Mouse (Mus musculus) liver, embryonic 14.5 days (tissue): ENCODE measurements around the gene Gm12248. TPM values are rescaled to one million over a fixed set of nuclear protein-coding genes. Genes with fewer than 3 reads are reported as not detected.

Source experiments
- ATAC-seq: fragments of 200-750 bp; cut with Nextera tagmentation; 2 replicates; pipeline ENCODE4 v1.8.0; 2017; ENCODE audit warnings: moderate number of reproducible peaks, mild to moderate bottlenecking, moderate library complexity; ENCODE audit not compliant: insufficient read depth
- DNase-seq, 3 experiments: peaks; one replicate each; pipeline ENCODE4 v3.0.0-alpha.2; 2012 to 2013; ENCODE audit warnings: low read depth in 3 of 3, low spot score in 3 of 3
- H3K27ac ChIP-seq: fragments of 300-500 bp; sonication (generic); 2 replicates; pipeline ENCODE4 v1.5.1; 2014; ENCODE audit warnings: moderate library complexity, mild to moderate bottlenecking, control low read depth, inconsistent platforms
- H3K27me3 ChIP-seq: fragments of 300-500 bp; sonication (generic); 2 replicates; pipeline ENCODE4 v1.6.1; 2014; ENCODE audit warnings: mild to moderate bottlenecking, low read length, moderate library complexity; ENCODE audit not compliant: control insufficient read depth, insufficient read depth
- H3K36me3 ChIP-seq: fragments of 300-500 bp; sonication (generic); replicated peaks from 2 replicates; pipeline ENCODE4 v1.6.1; 2014; ENCODE audit warnings: low read depth; ENCODE audit not compliant: control insufficient read depth, insufficient read depth
- H3K4me1 ChIP-seq, 2 experiments: fragments of 200-500 bp in 1 of 2; fragments of 300-500 bp in 1 of 2; sonication (generic) in 1 of 2; replicated peaks; 2 replicates each; pipeline ENCODE4 v1.6.1; 2012 to 2014; ENCODE audit warnings: antibody characterized with exemption in 1 of 2, inconsistent platforms in 1 of 2, low read length in 1 of 2; ENCODE audit not compliant: control insufficient read depth in 2 of 2, insufficient read depth in 2 of 2
- H3K4me2 ChIP-seq: fragments of 300-500 bp; sonication (generic); 2 replicates; pipeline ENCODE4 v1.6.1; 2014; ENCODE audit warnings: low read depth, mild to moderate bottlenecking, control low read depth, moderate library complexity
- H3K4me3 ChIP-seq, 2 experiments: fragments of 200-500 bp in 1 of 2; fragments of 300-500 bp in 1 of 2; sonication (generic) in 1 of 2; 2 replicates each; pipeline ENCODE4 v1.5.1; 2012 to 2014; ENCODE audit warnings: low read depth in 2 of 2, low read length in 2 of 2, mild to moderate bottlenecking in 2 of 2, control low read depth in 1 of 2, inconsistent platforms in 1 of 2, moderate library complexity in 1 of 2; ENCODE audit not compliant: insufficient read depth in 1 of 2
- H3K9ac ChIP-seq: fragments of 300-500 bp; sonication (generic); replicated peaks from 2 replicates; pipeline ENCODE4 v1.6.1; 2014; ENCODE audit warnings: mild to moderate bottlenecking, control low read depth, moderate library complexity
- H3K9me3 ChIP-seq: fragments of 300-500 bp; sonication (generic); 2 replicates; pipeline ENCODE4 v1.6.1; 2016; ENCODE audit warnings: low read length, mixed read lengths; ENCODE audit not compliant: control insufficient read depth
- CTCF ChIP-seq: IDR thresholded peaks from 2 replicates; pipeline ENCODE4 v1.5.1; 2016; ENCODE audit warnings: antibody characterized with exemption, low read depth, control low read depth
- EP300 ChIP-seq: IDR thresholded peaks from 2 replicates; pipeline ENCODE4 v1.6.1; 2016; ENCODE audit warnings: antibody characterized with exemption, low read depth
- WGBS: fragments of 180-500 bp; shearing (Covaris S2); extraction: QIAGEN DNeasy Blood & Tissue Kit; methylation state at CpG from one replicate; pipeline ENCODE4 v1.1.7; 2014; ENCODE audit not compliant: insufficient replicate concordance; 5-methylcytosine and 5-hydroxymethylcytosine counted together
- polyA plus RNA-seq, 2 experiments: library from polyadenylated mRNA; depleted of rRNA in 1 of 2; stranded (reverse) in 1 of 2; unstranded in 1 of 2; fragments of >200 nt; fragmentation: Nextera tagmentation in 1 of 2; extraction: Ambion mirVana in 1 of 2; gene quantifications; 2 replicates each; pipeline versions ENCODE4 v1.2.1 to v1.2.3; 2012 to 2014

The Gm12248 gene
- polyA plus RNA-seq, 2 experiments = not detected

DNA sequence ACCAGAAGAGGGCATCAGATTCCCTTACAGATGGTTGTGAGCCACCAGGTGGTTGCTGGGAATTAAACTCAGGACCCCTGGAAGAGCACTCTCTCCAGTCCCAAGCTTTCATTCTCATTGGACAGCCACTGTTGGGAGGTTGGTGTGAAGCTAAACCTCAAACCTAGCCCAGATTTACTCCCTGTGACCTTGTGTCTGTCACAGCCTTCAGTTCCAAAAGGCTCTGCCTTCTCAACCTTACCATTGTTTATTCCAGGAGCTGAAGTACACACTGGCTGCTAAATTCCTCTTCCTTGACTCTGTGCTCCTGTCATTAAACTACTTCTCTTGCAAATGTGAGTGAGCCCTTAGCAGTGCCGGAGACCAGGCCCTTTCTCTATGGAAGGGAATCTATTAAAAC, 64.0 kb downstream of the Gm12248 start:
- no peaks in the 10 kb centered on the region for H3K27me3 ChIP-seq
- H3K27ac ChIP-seq = no peak overlapping the region
- no peak overlapping the region for H3K9ac ChIP-seq
- H3K36me3 ChIP-seq = no peaks in the 10 kb centered on the region
- no peak for DNase-seq
- ATAC-seq = no peak
- no peaks in the 10 kb centered on the region for H3K9me3 ChIP-seq
- H3K4me3 ChIP-seq = no peak overlapping the region
- H3K4me1 ChIP-seq = peaks cover 10 to 49% of the 10 kb centered on the region in 2 experiments
- WGBS = 81% methylated on average over 1 of the region's 1 CpGs
- TF ChIP-seq CTCF (no peak), EP300 (no peak)
- no peak overlapping the region for H3K4me2 ChIP-seq

DNA sequence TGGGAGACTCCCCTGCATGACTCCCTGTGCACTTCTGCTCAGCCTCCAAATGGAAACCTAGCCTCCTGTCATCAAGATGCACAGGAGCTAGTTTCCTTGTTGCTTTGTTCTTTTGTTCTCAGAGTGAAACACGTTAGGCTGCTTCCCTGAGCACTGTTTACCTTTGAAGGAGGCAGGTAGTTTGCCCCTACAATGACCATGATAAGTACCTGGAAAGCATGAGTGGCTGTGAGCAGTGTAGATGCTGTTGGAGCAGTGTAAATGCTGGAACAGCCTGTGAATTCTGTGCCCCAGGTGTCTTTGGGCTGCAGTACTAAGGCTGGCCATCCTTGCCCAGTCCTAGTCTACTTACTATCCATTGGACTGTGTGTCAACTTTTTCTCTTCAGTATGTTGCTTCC, 66.1 kb downstream of the Gm12248 start:
- 72% methylated on average over 1 of the region's 1 CpGs for WGBS
- no peak overlapping the region for H3K27ac ChIP-seq
- no peaks in the 10 kb centered on the region for H3K36me3 ChIP-seq
- peaks cover 13 to 42% of the 10 kb centered on the region in 2 experiments for H3K4me1 ChIP-seq
- H3K9me3 ChIP-seq = no peaks in the 10 kb centered on the region
- TF ChIP-seq CTCF = no peak
- no peak for TF ChIP-seq EP300
- no peak overlapping the region for H3K9ac ChIP-seq
- no peak overlapping the region for H3K4me3 ChIP-seq
- no peak for DNase-seq
- H3K4me2 ChIP-seq = no peak overlapping the region
- H3K27me3 ChIP-seq = no peaks in the 10 kb centered on the region
- no peak for ATAC-seq

DNA sequence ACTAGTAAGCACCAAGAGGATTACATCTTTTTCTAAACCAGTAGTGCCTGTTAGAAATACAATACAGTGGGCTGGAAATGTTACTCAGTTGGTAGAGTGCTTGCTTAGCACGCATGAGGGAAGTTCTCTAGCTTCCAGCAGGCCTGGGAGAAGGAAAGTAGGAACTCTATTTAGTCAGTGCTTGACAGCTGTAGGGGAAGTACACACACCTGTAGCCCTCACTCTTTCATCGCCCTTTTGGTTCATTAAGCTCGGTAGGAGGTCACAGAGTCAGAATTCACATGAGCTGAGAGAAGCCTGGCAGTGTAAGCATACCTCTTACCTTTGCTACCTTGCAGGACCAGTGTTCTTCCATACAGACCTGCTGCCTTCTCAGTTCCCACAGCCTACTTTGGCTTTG, 66.6 kb downstream of the Gm12248 start:
- ATAC-seq (no peak), DNase-seq (no peak)
- Histone ChIP-seq H3K9me3 (no peaks in the 10 kb centered on the region), H3K27me3 (no peaks in the 10 kb centered on the region), H3K4me2 (no peak overlapping the region), H3K9ac (no peak overlapping the region), H3K4me1 (peaks cover 13 to 44% of the 10 kb centered on the region in 2 experiments), H3K27ac (no peak overlapping the region), H3K36me3 (no peaks in the 10 kb centered on the region), H3K4me3 (no peak overlapping the region)
- WGBS = 50% methylated on average over 3 of the region's 3 CpGs
- TF ChIP-seq CTCF = no peak
- TF ChIP-seq EP300 = no peak

DNA sequence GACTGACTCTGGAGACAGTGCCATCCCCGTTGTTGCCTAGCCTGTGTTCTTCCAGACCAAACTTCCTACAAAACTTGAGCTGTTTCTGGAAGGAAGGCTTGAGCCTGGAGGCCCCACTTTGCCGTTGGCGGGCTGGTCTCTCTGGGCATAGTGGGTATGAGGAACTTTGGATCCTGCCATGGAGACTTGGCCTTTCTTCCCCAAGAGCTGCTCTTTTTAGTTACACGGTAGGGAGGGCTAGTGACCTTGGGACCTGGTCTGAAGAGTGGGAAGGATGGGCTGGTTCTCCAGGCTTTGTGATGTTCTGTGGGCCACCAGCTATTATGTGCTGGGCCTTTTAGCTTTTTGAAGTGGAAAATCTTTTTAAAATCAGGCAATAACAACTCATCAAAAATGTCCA, 67.1 kb downstream of the Gm12248 start:
- Histone ChIP-seq H3K27ac (no peak overlapping the region), H3K4me2 (no peak overlapping the region), H3K27me3 (no peaks in the 10 kb centered on the region), H3K4me1 (peaks cover 17 to 45% of the 10 kb centered on the region in 2 experiments), H3K9me3 (no peaks in the 10 kb centered on the region), H3K36me3 (no peaks in the 10 kb centered on the region), H3K9ac (no peak overlapping the region), H3K4me3 (no peak overlapping the region)
- 62% methylated on average over 4 of the region's 4 CpGs for WGBS
- TF ChIP-seq CTCF (no peak), EP300 (no peak)
- ATAC-seq (no peak), DNase-seq (no peak)

DNA sequence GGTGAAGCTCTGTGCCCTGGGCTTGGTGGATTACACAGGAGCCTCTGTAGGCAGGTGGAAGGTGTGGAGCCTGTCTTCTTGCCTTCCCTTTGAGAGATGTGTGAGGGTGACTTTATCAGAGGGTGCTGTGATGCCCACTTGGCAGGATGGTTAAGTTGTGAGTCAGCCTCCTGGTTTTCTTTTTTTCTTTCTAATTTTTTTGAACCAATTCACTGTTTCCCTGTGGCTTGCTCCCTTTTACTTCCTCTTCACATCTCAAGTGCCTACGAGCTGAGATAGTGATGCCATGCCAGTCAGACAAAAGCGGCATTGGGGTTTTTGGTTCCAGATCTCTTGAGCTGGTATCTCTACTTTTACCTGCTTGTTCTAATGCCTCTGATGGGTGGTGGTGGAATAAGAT, 68.3 kb downstream of the Gm12248 start:
- Histone ChIP-seq H3K27me3 (no peaks in the 10 kb centered on the region), H3K9me3 (no peaks in the 10 kb centered on the region), H3K36me3 (peaks cover 2% of the 10 kb centered on the region; the same call in 1 of the 2 replicates), H3K27ac (no peak overlapping the region), H3K4me2 (no peak overlapping the region), H3K9ac (no peak overlapping the region), H3K4me1 (peaks cover 17 to 45% of the 10 kb centered on the region in 2 experiments), H3K4me3 (no peak overlapping the region)
- DNase-seq (no peak), ATAC-seq (no peak)
- no peak for TF ChIP-seq CTCF
- TF ChIP-seq EP300 = no peak
- 31% methylated on average over 2 of the region's 2 CpGs for WGBS
